Mouse (Mus musculus) ES-E14 (cell line): ENCODE data around the gene Acp5. TPM values are rescaled to one million over a fixed set of nuclear protein-coding genes. Genes with fewer than 3 reads are reported as not detected.

Source experiments
- DNase-seq: peaks from one replicate; pipeline ENCODE4 v3.0.0-alpha.2; 2013; ENCODE audit warnings: low read depth, low spot score
- H3K27ac ChIP-seq: 2 replicates; pipeline ENCODE4 v1.5.1; 2012; ENCODE audit warnings: low read depth, mild to moderate bottlenecking, low read length, moderate library complexity, mixed read lengths; ENCODE audit not compliant: poor library complexity, insufficient read depth, severe bottlenecking
- H3K36me3 ChIP-seq: 2 replicates; pipeline ENCODE4 v1.6.1; 2012; ENCODE audit warnings: mild to moderate bottlenecking, low read length, moderate library complexity, mixed read lengths; ENCODE audit not compliant: control insufficient read depth, poor library complexity, insufficient read depth, severe bottlenecking
- H3K4me1 ChIP-seq, 2 experiments: fragments of 150-350 bp in 1 of 2; sonication (generic) in 1 of 2; 2 replicates each; pipeline ENCODE4 v1.6.1; 2012; ENCODE audit warnings: low read length in 2 of 2, mild to moderate bottlenecking in 1 of 2, mixed read lengths in 1 of 2; ENCODE audit not compliant: control insufficient read depth in 2 of 2, insufficient read depth in 2 of 2, poor library complexity in 1 of 2
- H3K4me3 ChIP-seq, 2 experiments: fragments of 150-350 bp in 1 of 2; sonication (generic) in 1 of 2; 2 replicates each; pipeline ENCODE4 v1.5.1; 2012; ENCODE audit warnings: low read length in 2 of 2, low read depth in 1 of 2, mild to moderate bottlenecking in 1 of 2, mixed read lengths in 1 of 2; ENCODE audit not compliant: insufficient read depth in 1 of 2, poor library complexity in 1 of 2, severe bottlenecking in 1 of 2
- H3K9ac ChIP-seq: 2 replicates; pipeline ENCODE4 v1.6.1; 2012; ENCODE audit warnings: low read depth, mild to moderate bottlenecking, low read length, mixed read lengths; ENCODE audit not compliant: poor library complexity, insufficient read depth, severe bottlenecking
- H3K9me3 ChIP-seq: fragments of 150-350 bp; sonication (generic); 2 replicates; pipeline ENCODE4 v1.6.1; 2012; ENCODE audit warnings: low read depth, mild to moderate bottlenecking, low read length; ENCODE audit not compliant: control insufficient read depth, insufficient read depth
- CHD2 ChIP-seq: IDR thresholded peaks from 2 replicates; pipeline ENCODE4 v1.6.1; 2014; ENCODE audit warnings: mild to moderate bottlenecking, low read depth, low read length, inconsistent platforms
- HCFC1 ChIP-seq: IDR thresholded peaks from 2 replicates; pipeline ENCODE4 v1.6.1; 2012; ENCODE audit warnings: low read length, inconsistent platforms, borderline replicate concordance; ENCODE audit not compliant: insufficient read depth
- MAFK ChIP-seq: IDR thresholded peaks from 2 replicates; pipeline ENCODE4 v1.6.1; 2014; ENCODE audit warnings: mild to moderate bottlenecking, low read depth, low read length, inconsistent platforms; ENCODE audit not compliant: insufficient read depth
- ZC3H11A ChIP-seq: IDR thresholded peaks from 2 replicates; pipeline ENCODE4 v1.6.1; 2012; ENCODE audit warnings: low read depth, mild to moderate bottlenecking, inconsistent platforms, low read length, borderline replicate concordance
- ZNF384 ChIP-seq: IDR thresholded peaks from 2 replicates; pipeline ENCODE4 v1.6.1; 2012; ENCODE audit warnings: low read depth, low read length, inconsistent platforms
- in situ Hi-C, 2 experiments: fragments of 600-800 bp; cut with MboI; formaldehyde crosslinking; loops; one replicate each; pipeline ENCODE4 v1.15.1; 2025; ENCODE audit warnings: low sequenced_read_pairs in 2 of 2, inconsistent platforms in 1 of 2; ENCODE audit not compliant: unreplicated experiment in 2 of 2
- total RNA-seq: library from RNA; depleted of rRNA; stranded (reverse); fragments of 300-350 nt; gene quantifications from 2 replicates; pipeline ENCODE4 v1.2.3, GENCODE M21; 2012

Acp5 gene
- total RNA-seq, 1 experiment = 14.6 TPM

- in situ Hi-C loops = no loop called here
- Histone ChIP-seq H3K9ac (no peak within 1 kb of the TSS; the same call in 1 of the 2 replicates), H3K27ac (no peak within 1 kb of the TSS), H3K4me3 (peak within 1 kb of the TSS; percentile 34 to 40; a peak in 2 of 4 replicates), H3K9me3 (no peaks in the 10 kb centered on the region), H3K36me3 (no peaks in the 10 kb centered on the region), H3K4me1 (peaks cover 1 to 7% of the 10 kb centered on the region in 2 experiments; a peak in 2 of 4 replicates)
- TF ChIP-seq CHD2 = no peak
- no peak for TF ChIP-seq HCFC1
- DNase-seq = no peak
These were observed 36.4 kb downstream of the Acp5 start, which contains the start of gene Cnn1 for GRCm38 (mm10) chr9:22098993-22099696. Gene Cnn1 (plus strand): TSS chr9:22099216.

GRCm38 (mm10) chr9:22095854-22096307 lies 39.6 kb downstream of the Acp5 start:
- DNase-seq = no peak
- Histone ChIP-seq H3K9ac (peak overlapping the region; percentile 64; the same call in 1 of the 2 replicates), H3K4me1 (peaks cover 1 to 8% of the 10 kb centered on the region in 2 experiments; a peak in 2 of 4 replicates), H3K36me3 (no peaks in the 10 kb centered on the region), H3K4me3 (peak overlapping the region; percentile 36 to 61), H3K9me3 (no peaks in the 10 kb centered on the region), H3K27ac (no peak overlapping the region)
- TF ChIP-seq CHD2 (no peak), MAFK (no peak), ZC3H11A (no peak), HCFC1 (no peak), ZNF384 (no peak)
- in situ Hi-C loops = no loop called here

- no peak for TF ChIP-seq MAFK
- TF ChIP-seq ZNF384 = peak; percentile 60; the same call in 1 of the 2 replicates
- DNase-seq = no peak
- in situ Hi-C loops = no loop called here
- peaks cover 0 to 1% of the 10 kb centered on the region in 2 experiments; a peak in 1 of 4 replicates for H3K4me1 ChIP-seq
- no peaks in the 10 kb centered on the region for H3K9me3 ChIP-seq
- H3K9ac ChIP-seq = no peak overlapping the region
- no peak overlapping the region for H3K27ac ChIP-seq
- no peaks in the 10 kb centered on the region for H3K36me3 ChIP-seq
- no peak overlapping the region for H3K4me3 ChIP-seq
These were observed 42.8 kb downstream of the Acp5 start for GRCm38 (mm10) chr9:22092746-22093145.

- no peaks in the 10 kb centered on the region for H3K9me3 ChIP-seq
- no peak overlapping the region for H3K9ac ChIP-seq
- no peak for DNase-seq
- H3K4me1 ChIP-seq = peaks cover 0 to 3% of the 10 kb centered on the region in 2 experiments; a peak in 1 of 4 replicates
- no peak overlapping the region for H3K27ac ChIP-seq
- H3K36me3 ChIP-seq = no peaks in the 10 kb centered on the region
- TF ChIP-seq HCFC1 (no peak), ZC3H11A (no peak), CHD2 (no peak), ZNF384 (no peak), MAFK (no peak)
- H3K4me3 ChIP-seq = no peak overlapping the region
- in situ Hi-C loops = no loop called here
These were observed 45.5 kb downstream of the Acp5 start for GRCm38 (mm10) chr9:22089986-22090385.

- no peak for DNase-seq
- Histone ChIP-seq H3K36me3 (no peaks in the 10 kb centered on the region), H3K4me3 (no peak overlapping the region), H3K4me1 (peaks cover 0 to 3% of the 10 kb centered on the region in 2 experiments; a peak in 1 of 4 replicates), H3K9ac (no peak overlapping the region), H3K27ac (no peak overlapping the region), H3K9me3 (no peaks in the 10 kb centered on the region)
- in situ Hi-C loops = no loop called here
- TF ChIP-seq CHD2 (no peak), ZNF384 (no peak), HCFC1 (no peak), MAFK (no peak), ZC3H11A (no peak)
These were observed 46.2 kb downstream of the Acp5 start for GRCm38 (mm10) chr9:22089281-22089680.
